Mouse (Mus musculus): ENCODE results near the gene Rhoj. TPM values are rescaled to one million over a fixed set of nuclear protein-coding genes. Genes with fewer than 3 reads are reported as not detected.

Gene Rhoj
- polyA plus RNA-seq, 1 experiment from 2014 or later, result 85.4 TPM

DNA sequence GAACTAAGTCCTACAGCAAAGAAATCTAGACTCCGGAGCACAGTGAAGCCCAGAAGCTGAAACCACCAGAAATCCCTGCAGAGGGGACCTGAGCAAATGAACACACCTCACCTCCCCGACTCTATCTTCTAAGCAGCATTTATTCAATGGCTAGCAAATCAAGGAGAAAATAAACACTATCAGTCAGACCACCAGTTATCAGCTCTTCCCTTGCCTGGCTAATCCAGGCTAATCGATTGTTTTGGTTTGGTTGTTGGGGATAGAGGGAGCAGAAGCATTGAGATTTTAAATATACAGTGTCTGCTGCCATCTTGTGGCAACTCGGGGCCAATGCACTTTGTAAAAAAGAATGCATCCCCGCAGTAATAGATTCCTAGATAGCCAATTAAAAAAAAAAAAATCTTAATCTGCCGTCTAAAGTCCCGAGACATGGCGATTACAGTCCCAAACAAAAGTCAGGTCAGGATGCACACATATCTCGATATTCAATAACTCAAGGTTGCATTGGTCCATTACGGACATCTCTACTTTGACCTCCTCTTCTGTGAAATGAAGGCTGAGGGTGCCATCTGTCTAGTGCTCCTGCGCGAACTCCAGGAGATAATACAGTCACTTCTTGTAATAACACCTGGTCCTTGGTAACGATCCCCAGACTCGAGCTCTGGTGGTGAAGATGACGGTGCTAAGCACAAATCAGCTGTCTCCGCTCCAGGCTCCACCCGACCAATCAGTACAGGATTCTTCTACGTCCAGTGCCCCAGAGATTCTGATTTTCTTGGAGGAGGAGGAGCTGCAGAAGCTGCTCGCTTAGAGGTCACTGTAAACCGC is 81.4 kb downstream of the Rhoj start:
- no peak overlapping the region for H3K4me3 ChIP-seq (ENCODE audit: low read depth, low read length)
- H3K27ac ChIP-seq (replicated peaks; ENCODE audit: low read depth, low read length), result no peak overlapping the region
- no peak overlapping the region for H3K9ac ChIP-seq (ENCODE audit: low read depth, low read length)
- H3K9me3 ChIP-seq (ENCODE audit: control insufficient read depth, low read length), result no peaks in the 10 kb centered on the region
- H3K27me3 ChIP-seq (replicated peaks; ENCODE audit: control insufficient read depth, insufficient read depth, low read length), result no peaks in the 10 kb centered on the region
- peak; percentile 40 for DNase-seq (ENCODE audit: low spot score)
- ATAC-seq (ENCODE audit: low read depth), result no peak
- no peaks in the 10 kb centered on the region for H3K4me1 ChIP-seq (ENCODE audit: control insufficient read depth, insufficient read depth, low read length)
- 43% methylated on average over 20 of the region's 20 CpGs for WGBS
- no peaks in the 10 kb centered on the region for H3K36me3 ChIP-seq (ENCODE audit: control insufficient read depth, insufficient read depth, low read length)
- no peak overlapping the region for H3K4me2 ChIP-seq (ENCODE audit: low read depth, low read length)

GRCm38 (mm10) chr12:75391526-75391925 is 83.4 kb downstream of the Rhoj start:
- Histone ChIP-seq H3K4me2 (ENCODE audit: low read depth, low read length) (no peak overlapping the region), H3K9me3 (ENCODE audit: control insufficient read depth, low read length) (no peaks in the 10 kb centered on the region), H3K27me3 (replicated peaks; ENCODE audit: control insufficient read depth, insufficient read depth, low read length) (no peaks in the 10 kb centered on the region), H3K27ac (replicated peaks; ENCODE audit: low read depth, low read length) (no peak overlapping the region), H3K4me3 (ENCODE audit: low read depth, low read length) (no peak overlapping the region), H3K4me1 (ENCODE audit: control insufficient read depth, insufficient read depth, low read length) (peaks cover 6% of the 10 kb centered on the region; the same call in 1 of the 2 replicates), H3K36me3 (ENCODE audit: control insufficient read depth, insufficient read depth, low read length) (no peaks in the 10 kb centered on the region), H3K9ac (ENCODE audit: low read depth, low read length) (no peak overlapping the region)
- no peak for ATAC-seq (ENCODE audit: low read depth)
- 48% methylated on average over 9 of the region's 9 CpGs for WGBS
- no peak for DNase-seq (ENCODE audit: low spot score)

DNA sequence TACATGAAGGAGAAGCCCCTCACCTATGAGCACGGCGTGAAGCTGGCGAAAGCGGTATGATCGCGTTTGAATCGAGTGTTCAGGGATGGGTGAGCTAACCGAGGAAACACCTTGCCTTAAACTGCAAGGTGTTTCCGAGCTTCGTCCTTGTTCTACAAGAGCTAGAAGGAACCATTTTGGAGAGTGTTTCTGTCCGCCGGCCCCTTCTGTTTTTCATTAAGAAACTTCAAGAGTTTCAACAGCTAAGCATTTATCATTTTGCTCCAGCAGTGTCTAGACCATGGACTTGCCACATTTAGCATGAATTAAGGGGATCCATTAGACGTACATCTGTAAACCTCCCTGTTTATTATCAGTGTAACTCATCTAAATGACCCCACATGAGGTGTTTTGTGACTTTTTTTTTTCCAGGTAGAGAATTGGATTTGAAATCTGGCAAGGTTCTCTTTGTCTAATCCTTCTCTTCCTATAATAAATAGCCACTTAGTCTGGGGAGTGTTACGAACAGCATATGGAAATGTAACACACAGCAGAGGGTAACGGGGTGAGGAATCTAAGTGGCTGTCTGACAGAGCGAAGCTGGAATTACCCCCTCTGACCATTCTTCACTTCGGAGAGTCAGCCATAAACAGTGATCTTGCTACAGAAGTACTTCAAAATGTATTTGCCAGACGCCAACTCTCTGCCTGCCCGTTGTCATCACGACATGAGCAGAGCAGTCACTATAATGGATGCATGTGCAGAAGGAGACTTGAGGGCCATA is 86.1 kb downstream of the Rhoj start:
- Histone ChIP-seq H3K4me2 (ENCODE audit: low read depth, low read length) (no peak overlapping the region), H3K4me1 (ENCODE audit: control insufficient read depth, insufficient read depth, low read length) (peaks cover 12% of the 10 kb centered on the region), H3K4me3 (ENCODE audit: low read depth, low read length) (no peak overlapping the region), H3K36me3 (ENCODE audit: control insufficient read depth, insufficient read depth, low read length) (no peaks in the 10 kb centered on the region), H3K9me3 (ENCODE audit: control insufficient read depth, low read length) (no peaks in the 10 kb centered on the region), H3K27ac (replicated peaks; ENCODE audit: low read depth, low read length) (no peak overlapping the region), H3K9ac (ENCODE audit: low read depth, low read length) (no peak overlapping the region), H3K27me3 (replicated peaks; ENCODE audit: control insufficient read depth, insufficient read depth, low read length) (no peaks in the 10 kb centered on the region)
- DNase-seq (ENCODE audit: low spot score) (peak; percentile 34), ATAC-seq (ENCODE audit: low read depth) (no peak)
- WGBS, result 71% methylated on average over 20 of the region's 20 CpGs

DNA sequence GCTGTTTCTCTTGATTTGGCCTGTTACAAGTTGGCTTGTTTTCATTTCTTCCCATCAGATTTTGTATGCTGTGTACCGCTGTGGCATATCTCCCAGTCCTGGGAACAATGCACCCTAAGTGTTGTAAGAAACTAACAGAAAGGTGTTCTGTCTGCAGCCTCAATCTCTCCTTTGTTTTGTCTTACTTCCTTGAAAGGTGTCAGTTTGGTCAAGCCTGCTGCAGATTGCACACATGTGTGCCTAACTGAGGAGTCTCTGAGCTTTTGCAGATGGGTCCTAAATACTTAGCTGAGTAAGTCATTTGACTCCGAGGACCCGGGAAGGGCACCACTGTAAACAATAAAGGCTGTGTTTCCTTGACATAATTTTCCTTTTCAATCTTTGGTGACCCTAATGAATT is 88.5 kb downstream of the Rhoj start:
- Histone ChIP-seq H3K27me3 (replicated peaks; ENCODE audit: control insufficient read depth, insufficient read depth, low read length) (no peaks in the 10 kb centered on the region), H3K4me3 (ENCODE audit: low read depth, low read length) (no peak overlapping the region), H3K4me1 (ENCODE audit: control insufficient read depth, insufficient read depth, low read length) (peaks cover 12% of the 10 kb centered on the region), H3K27ac (replicated peaks; ENCODE audit: low read depth, low read length) (0 out of 2 replicates have a peak overlapping the region, but pooled peaks have one; percentile 15), H3K4me2 (ENCODE audit: low read depth, low read length) (no peak overlapping the region), H3K9me3 (ENCODE audit: control insufficient read depth, low read length) (no peaks in the 10 kb centered on the region), H3K9ac (ENCODE audit: low read depth, low read length) (no peak overlapping the region), H3K36me3 (ENCODE audit: control insufficient read depth, insufficient read depth, low read length) (no peaks in the 10 kb centered on the region; the same call in 1 of the 2 replicates)
- ATAC-seq (ENCODE audit: low read depth), result peak; percentile 39; the same call in 1 of the 2 replicates
- 26% methylated on average over 3 of the region's 3 CpGs for WGBS
- peak; percentile 38 for DNase-seq (ENCODE audit: low spot score)

DNA sequence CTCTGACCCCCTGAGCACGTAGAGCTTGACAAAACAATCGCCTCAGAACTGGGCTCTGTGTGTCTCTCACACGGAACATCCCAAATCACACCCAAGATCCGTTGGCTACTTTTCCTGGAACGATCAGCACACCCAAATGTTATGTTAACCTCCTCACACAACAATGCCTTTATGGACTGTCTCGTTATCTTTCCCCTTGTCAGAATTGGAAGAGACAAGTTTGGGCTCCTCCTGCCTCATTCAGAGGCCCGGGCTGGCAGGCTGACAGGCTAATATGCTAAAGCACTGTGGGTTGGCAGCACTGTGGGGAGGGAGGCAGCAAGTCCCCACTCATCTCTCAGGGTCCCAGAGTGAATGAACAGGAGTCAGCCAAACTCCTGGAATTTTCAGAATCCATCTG is 89.0 kb downstream of the Rhoj start:
- H3K9ac ChIP-seq (ENCODE audit: low read depth, low read length), result no peak overlapping the region
- 0 out of 2 replicates have a peak overlapping the region, but pooled peaks have one; percentile 15 for H3K27ac ChIP-seq (replicated peaks; ENCODE audit: low read depth, low read length)
- 0 out of 2 replicates have a peak, but pooled peaks have one; percentile 51 for ATAC-seq (ENCODE audit: low read depth)
- H3K4me3 ChIP-seq (ENCODE audit: low read depth, low read length), result no peak overlapping the region
- no peaks in the 10 kb centered on the region for H3K27me3 ChIP-seq (replicated peaks; ENCODE audit: control insufficient read depth, insufficient read depth, low read length)
- peaks cover 12% of the 10 kb centered on the region for H3K4me1 ChIP-seq (ENCODE audit: control insufficient read depth, insufficient read depth, low read length)
- peak; percentile 77 for DNase-seq (ENCODE audit: low spot score)
- no peaks in the 10 kb centered on the region for H3K9me3 ChIP-seq (ENCODE audit: control insufficient read depth, low read length)
- H3K36me3 ChIP-seq (ENCODE audit: control insufficient read depth, insufficient read depth, low read length), result no peaks in the 10 kb centered on the region; the same call in 1 of the 2 replicates
- 24% methylated on average over 7 of the region's 7 CpGs for WGBS
- no peak overlapping the region for H3K4me2 ChIP-seq (ENCODE audit: low read depth, low read length)

DNA sequence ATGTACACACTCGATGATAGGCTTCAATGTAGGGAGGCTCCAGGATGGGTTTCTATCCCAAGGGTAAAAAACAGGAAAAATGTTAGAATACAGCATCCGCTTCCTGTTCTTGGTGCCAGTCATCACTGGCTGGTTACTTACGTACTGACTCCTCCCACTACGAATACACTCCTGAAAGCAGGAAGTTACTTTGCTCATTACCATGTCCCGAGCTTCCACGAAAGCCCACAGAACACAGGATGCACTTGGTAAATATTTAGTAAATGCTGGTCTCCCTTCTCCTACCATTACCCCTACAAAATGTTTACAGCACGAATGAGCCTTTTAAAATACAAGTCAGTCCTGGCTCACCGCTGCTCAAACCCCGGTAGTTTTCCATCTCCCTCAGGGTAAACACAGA is 104.8 kb downstream of the Rhoj start:
- Histone ChIP-seq H3K9ac (ENCODE audit: low read depth, low read length) (no peak overlapping the region), H3K27me3 (replicated peaks; ENCODE audit: control insufficient read depth, insufficient read depth, low read length) (no peaks in the 10 kb centered on the region), H3K4me2 (ENCODE audit: low read depth, low read length) (no peak overlapping the region), H3K27ac (replicated peaks; ENCODE audit: low read depth, low read length) (no peak overlapping the region), H3K36me3 (ENCODE audit: control insufficient read depth, insufficient read depth, low read length) (no peaks in the 10 kb centered on the region), H3K4me3 (ENCODE audit: low read depth, low read length) (no peak overlapping the region), H3K9me3 (ENCODE audit: control insufficient read depth, low read length) (no peaks in the 10 kb centered on the region), H3K4me1 (ENCODE audit: control insufficient read depth, insufficient read depth, low read length) (no peaks in the 10 kb centered on the region)
- DNase-seq (ENCODE audit: low spot score) (no peak), ATAC-seq (ENCODE audit: low read depth) (no peak)
- 70% methylated on average over 9 of the region's 9 CpGs for WGBS

DNA sequence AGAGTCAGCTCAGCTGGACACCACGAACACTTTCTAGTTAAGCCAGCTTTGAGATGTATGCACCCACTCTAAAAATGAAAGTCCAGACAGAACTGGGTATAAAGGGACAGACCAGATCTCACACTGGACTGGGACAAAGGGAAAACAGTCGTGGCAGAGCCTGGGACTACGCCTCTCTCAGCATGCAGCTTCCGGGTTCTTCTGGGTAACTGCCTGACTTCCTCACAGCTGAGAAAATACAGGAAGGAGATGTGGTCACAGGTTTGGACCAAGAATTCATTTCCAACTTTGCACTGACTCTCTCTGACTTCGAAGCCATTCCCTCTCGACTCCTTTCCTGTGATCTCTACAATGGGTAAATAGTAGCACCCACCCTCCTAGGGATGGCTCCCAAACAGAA is 106.9 kb downstream of the Rhoj start:
- H3K27ac ChIP-seq (replicated peaks; ENCODE audit: low read depth, low read length), result no peak overlapping the region
- DNase-seq (ENCODE audit: low spot score), result no peak
- no peaks in the 10 kb centered on the region for H3K36me3 ChIP-seq (ENCODE audit: control insufficient read depth, insufficient read depth, low read length)
- no peak overlapping the region for H3K4me2 ChIP-seq (ENCODE audit: low read depth, low read length)
- H3K4me1 ChIP-seq (ENCODE audit: control insufficient read depth, insufficient read depth, low read length), result no peaks in the 10 kb centered on the region
- H3K4me3 ChIP-seq (ENCODE audit: low read depth, low read length), result no peak overlapping the region
- no peak overlapping the region for H3K9ac ChIP-seq (ENCODE audit: low read depth, low read length)
- no peak for ATAC-seq (ENCODE audit: low read depth)
- H3K9me3 ChIP-seq (ENCODE audit: control insufficient read depth, low read length), result no peaks in the 10 kb centered on the region
- no peaks in the 10 kb centered on the region for H3K27me3 ChIP-seq (replicated peaks; ENCODE audit: control insufficient read depth, insufficient read depth, low read length)
- WGBS, result 53% methylated on average over 6 of the region's 6 CpGs

DNA sequence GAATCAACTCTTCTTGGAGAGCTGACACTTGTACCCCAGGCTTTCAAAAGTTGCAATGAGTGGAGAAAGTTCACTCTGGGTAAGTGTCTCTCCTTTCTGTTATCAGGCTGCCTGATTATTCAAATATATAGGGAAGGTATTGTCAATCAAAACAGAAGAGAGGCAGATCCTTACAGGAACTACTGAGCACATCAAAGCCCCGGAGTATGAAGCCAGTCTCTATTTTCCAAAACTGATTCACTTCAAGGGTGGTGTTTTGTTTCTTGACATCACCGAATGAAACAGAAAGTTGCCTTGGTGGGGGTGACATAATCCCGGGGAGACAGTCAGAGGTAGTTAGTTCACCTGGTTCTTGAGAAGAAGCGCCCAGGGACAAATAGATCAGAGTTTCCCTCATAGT is 108.6 kb downstream of the Rhoj start, which contains the start of gene Gphb5:
Gene Gphb5, minus strand, starts transcription at position 101 of the 400 bp plus-strand sequence.
- Histone ChIP-seq H3K36me3 (ENCODE audit: control insufficient read depth, insufficient read depth, low read length) (no peaks in the 10 kb centered on the region), H3K27me3 (replicated peaks; ENCODE audit: control insufficient read depth, insufficient read depth, low read length) (no peaks in the 10 kb centered on the region), H3K9me3 (ENCODE audit: control insufficient read depth, low read length) (no peaks in the 10 kb centered on the region), H3K9ac (ENCODE audit: low read depth, low read length) (no peak within 1 kb of the TSS), H3K4me1 (ENCODE audit: control insufficient read depth, insufficient read depth, low read length) (no peaks in the 10 kb centered on the region), H3K4me2 (ENCODE audit: low read depth, low read length) (no peak within 1 kb of the TSS), H3K27ac (replicated peaks; ENCODE audit: low read depth, low read length) (no peak within 1 kb of the TSS), H3K4me3 (ENCODE audit: low read depth, low read length) (no peak within 1 kb of the TSS)
- 79% methylated on average over 4 of the region's 4 CpGs for WGBS
- ATAC-seq (ENCODE audit: low read depth) (no peak), DNase-seq (ENCODE audit: low spot score) (no peak)
